Mouse (Mus musculus): ENCODE results near the gene Gm10097. TPM values are rescaled to one million over a fixed set of nuclear protein-coding genes. Genes with fewer than 3 reads are reported as not detected.

Gm10097 gene
- total RNA-seq, 2 experiments from 2014 or later, result 1.2 to 1.4 TPM

- no peak for DNase-seq (ENCODE audit: low spot score in 2 of 2)
These were observed 14.7 kb downstream of the Gm10097 start for GRCm38 (mm10) chr10:5083716-5084115.

- no peak for DNase-seq (ENCODE audit: low spot score in 2 of 2)
These were observed 16.8 kb downstream of the Gm10097 start for GRCm38 (mm10) chr10:5085792-5086191.

- no peak for DNase-seq (ENCODE audit: low spot score in 2 of 2)
These were observed 17.3 kb downstream of the Gm10097 start for GRCm38 (mm10) chr10:5086329-5086728.

- no peak for DNase-seq (ENCODE audit: low spot score in 2 of 2)
These were observed 18.3 kb downstream of the Gm10097 start for GRCm38 (mm10) chr10:5087336-5087735.

GRCm38 (mm10) chr10:5089133-5089532 lies 20.1 kb downstream of the Gm10097 start:
- DNase-seq (ENCODE audit: low spot score in 2 of 2), result no peak

GRCm38 (mm10) chr10:5096996-5097753 lies 28.2 kb downstream of the Gm10097 start:
- peak in 1 of 2 experiments; percentile 73 for DNase-seq (ENCODE audit: low spot score in 2 of 2)

- DNase-seq (ENCODE audit: low spot score in 2 of 2), result no peak
These were observed 28.8 kb downstream of the Gm10097 start for GRCm38 (mm10) chr10:5097754-5098137.

- peak in 1 of 2 experiments; percentile 29 for DNase-seq (ENCODE audit: low spot score in 2 of 2)
These were observed 41.8 kb downstream of the Gm10097 start for GRCm38 (mm10) chr10:5110773-5111172.

GRCm38 (mm10) chr10:5116155-5116554 lies 47.2 kb downstream of the Gm10097 start:
- DNase-seq (ENCODE audit: low spot score in 2 of 2), result no peak

GRCm38 (mm10) chr10:5116720-5117119 lies 47.7 kb downstream of the Gm10097 start:
- DNase-seq (ENCODE audit: low spot score in 2 of 2), result no peak
